Mouse (Mus musculus): ENCODE measurements at regions not wholly inside any gene's neighbourhood (a gene's known extent, or its start where the extent isn't known, plus 50 kb on each side); places are given as distances from the start of the nearest gene placed in this dataset.
A peak's percentile ranks its signal among the peaks of the same experiment; 100 is the strongest.

- DNase-seq = no peak
- intact Hi-C loops (cut with DNase I) = no loop called here
These were observed 106.7 kb downstream of the Cpeb2 start for GRCm38 (mm10) chr5:43339671-43340070.

DNA sequence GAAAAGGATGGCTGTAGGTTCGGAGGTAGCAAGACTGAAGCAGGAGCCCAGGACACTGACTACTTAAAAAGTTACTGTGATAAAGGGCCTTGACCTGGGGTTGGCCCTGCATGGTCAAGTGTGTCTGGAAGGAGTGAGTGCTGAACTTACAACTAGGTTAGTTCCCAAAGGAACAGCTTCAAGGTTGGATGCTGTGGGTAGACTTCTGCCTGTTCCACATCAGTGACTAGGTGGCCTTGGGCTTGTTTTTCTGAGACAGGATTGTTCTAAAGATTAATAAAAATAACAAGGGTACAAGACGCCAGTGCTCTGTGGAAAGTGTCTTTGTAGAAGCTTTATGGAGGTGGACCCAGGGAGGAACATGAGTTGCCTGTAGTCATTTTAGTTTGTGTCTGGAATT is 108.5 kb downstream of the Cpeb2 start:
- DNase-seq = no peak
- intact Hi-C loops (cut with DNase I) = no loop called here

- no peak for DNase-seq
- intact Hi-C loops (cut with DNase I) = no loop called here
These were observed 111.5 kb downstream of the Cpeb2 start for GRCm38 (mm10) chr5:43344441-43344840.

GRCm38 (mm10) chr5:43350987-43351386 is 118.0 kb downstream of the Cpeb2 start:
- no peak for DNase-seq
- intact Hi-C loops (cut with DNase I) = loop anchor here (5.0 to 10.0 kb wide), 2 partner anchors 54 to 116 kb away; partner anchors contain the start of gene Cpeb2

DNA sequence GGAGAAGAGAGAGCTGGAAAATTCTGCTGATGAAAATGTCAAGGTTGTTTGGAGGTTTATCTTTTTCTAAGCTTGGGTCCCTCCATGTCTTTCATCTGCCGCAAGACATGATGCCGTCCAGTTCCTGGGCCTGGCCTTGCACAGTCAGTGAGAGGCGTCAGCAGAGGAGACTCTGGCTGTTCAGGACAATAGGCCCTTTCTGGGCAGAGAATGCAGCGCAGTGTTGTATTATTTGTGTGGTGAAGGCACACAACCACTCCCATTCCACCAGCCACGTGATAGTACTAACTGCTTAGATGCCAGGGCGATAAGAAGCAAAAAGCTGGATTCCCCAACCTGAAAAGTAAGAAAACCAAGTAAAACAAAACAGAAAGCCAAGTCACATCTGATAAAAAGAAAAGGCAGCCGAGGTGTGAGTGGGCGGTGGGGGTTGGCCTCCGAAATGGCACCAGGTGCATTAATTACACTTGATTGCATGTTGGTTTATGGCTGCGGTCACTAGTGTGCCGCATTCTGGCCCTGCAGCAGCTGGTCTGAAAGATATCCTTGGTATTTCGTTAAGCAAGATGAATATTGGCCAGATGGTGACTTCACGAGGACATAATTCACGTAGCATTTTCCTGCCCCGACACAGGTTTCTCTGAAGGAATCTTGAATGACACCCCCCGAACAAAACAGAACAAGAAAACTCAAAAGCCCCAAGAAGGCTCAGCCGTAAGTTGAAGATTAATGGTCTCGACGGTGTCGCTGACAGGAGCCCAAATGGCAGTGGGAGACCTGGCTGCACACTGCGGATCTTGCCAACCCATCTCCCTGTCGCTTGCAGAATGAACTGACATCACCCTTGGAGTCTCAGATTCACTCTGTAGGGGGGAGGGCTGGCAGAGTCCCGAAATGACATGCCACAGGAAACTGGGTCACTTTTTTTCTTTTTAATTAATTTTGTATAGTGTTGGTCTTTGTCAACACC is 120.3 kb downstream of the Cpeb2 start:
- no peak for DNase-seq

DNA sequence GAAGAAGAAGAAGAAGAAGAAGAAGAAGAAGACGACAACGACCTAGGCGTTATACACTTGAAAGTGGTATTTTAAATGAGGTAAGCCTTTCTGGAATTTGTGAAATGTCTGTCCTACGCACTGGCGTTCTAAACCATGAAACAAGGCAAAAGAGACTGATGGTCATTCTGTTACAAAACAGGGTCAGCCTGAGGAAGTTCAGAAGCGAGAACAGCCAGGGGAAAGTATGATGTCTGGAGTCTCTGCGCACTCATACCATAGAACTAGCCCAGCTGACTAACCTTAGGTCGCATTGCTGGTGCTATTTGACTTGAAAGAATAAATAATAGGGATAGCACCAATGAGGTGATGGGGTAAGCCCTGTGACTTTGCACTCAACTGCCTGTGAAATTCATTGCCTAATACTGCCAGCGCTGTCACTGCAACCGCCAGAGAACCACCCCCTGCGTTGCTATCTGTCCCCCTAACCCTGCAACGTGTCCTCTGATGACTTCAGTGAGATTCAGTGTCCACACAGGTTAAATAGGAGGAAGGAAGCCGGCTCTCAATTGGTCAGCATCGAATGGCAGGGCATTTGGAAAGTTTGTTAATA is 121.5 kb downstream of the Cpeb2 start:
- intact Hi-C loops (cut with DNase I) = loop anchor here (5.0 to 10.0 kb wide), 2 partner anchors 57 to 120 kb away; partner anchors contain the start of gene Cpeb2
- no peak for DNase-seq

More for the DNA sequence above, 120.3 kb downstream of the Cpeb2 start:
- intact Hi-C loops (cut with DNase I) = loop anchor here (5.0 to 10.0 kb wide), 2 partner anchors 56 to 119 kb away; partner anchors contain the start of gene Cpeb2

DNA sequence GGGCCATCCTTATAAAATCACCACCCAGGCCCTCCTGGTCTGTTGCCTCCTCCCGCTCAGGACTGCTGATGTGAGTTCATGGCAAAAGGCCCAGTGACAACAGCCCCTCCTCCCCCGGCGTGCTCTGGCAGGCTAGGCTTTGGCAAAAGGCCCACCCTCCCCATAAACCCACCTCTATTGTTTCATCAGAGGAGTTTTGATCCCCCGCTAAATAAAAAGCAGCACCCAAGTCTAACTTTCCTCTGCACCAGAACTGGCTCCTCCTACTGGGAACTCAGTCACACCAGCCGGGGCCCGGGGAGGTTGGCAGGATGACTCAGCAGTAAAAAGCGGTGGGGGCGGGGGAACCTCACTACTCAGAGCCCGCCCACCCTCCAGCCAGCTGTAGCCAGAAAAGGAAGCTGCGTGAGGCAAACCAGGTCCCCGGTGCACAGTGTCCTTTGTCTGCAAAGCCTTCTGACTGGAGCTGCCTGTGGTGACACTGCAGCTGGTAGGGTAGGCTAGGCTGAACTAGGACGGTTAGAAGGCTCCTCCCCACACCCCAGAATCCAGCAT is 122.1 kb downstream of the Cpeb2 start:
- intact Hi-C loops (cut with DNase I) = loop anchor here (5.0 to 10.0 kb wide), 2 partner anchors 120 to 943 kb away; partner anchors contain the start of gene Cpeb2
- DNase-seq = peak; percentile 81 to 87

DNA sequence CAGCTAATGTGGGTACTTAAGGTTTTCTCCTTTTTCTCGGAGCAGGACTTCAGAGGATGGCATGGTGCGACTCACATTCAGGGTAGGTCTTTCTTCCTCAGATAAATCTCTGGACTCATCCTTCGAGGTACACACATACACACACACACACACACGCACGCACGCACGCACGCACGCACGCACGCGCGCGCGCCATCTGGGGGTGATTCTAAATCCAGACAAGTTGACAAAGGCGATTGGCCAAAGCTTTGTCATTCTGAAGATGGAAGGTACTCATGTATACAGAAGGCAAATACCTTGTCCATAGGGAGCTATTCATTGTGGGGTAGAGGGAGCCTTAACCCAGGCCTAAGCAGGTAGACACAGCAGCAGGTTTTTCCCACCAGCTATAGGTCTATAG is 122.9 kb downstream of the Cpeb2 start:
- DNase-seq = no peak
- intact Hi-C loops (cut with DNase I) = loop anchor here (5.0 to 10.0 kb wide), 2 partner anchors 121 to 944 kb away; partner anchors contain the start of gene Cpeb2

- peak in 1 of 2 experiments; percentile 16 for DNase-seq
These were observed 124.2 kb downstream of the Cpeb2 start for GRCm38 (mm10) chr5:43357100-43357680.

DNA sequence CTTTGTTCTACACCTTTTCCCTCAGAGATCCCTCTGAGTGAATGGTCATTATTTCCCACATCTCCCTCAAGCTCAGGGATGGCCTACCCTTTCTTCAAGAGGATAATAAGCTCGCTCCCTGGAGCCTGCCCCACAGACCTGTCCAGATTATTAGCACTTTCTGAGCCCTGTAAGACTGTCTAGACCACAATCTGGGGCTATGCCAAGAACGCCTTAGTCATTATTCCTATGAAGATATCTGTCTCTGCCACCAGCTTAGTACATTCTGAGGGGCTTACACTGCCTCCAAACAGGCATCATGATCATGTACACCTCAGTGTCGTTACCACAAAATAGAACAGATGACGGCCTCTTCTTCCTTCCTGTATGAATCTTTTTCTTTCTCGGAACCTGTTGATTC is 124.9 kb downstream of the Cpeb2 start:
- DNase-seq = no peak
- intact Hi-C loops (cut with DNase I) = loop anchor here (5.0 to 10.0 kb wide), 2 partner anchors 123 to 946 kb away; partner anchors contain the start of gene Cpeb2

More at GRCm38 (mm10) chr5:43357100-43357680, 124.2 kb downstream of the Cpeb2 start:
- intact Hi-C loops (cut with DNase I) = loop anchor here (5.0 to 10.0 kb wide), 2 partner anchors 122 to 945 kb away; partner anchors contain the start of gene Cpeb2

DNA sequence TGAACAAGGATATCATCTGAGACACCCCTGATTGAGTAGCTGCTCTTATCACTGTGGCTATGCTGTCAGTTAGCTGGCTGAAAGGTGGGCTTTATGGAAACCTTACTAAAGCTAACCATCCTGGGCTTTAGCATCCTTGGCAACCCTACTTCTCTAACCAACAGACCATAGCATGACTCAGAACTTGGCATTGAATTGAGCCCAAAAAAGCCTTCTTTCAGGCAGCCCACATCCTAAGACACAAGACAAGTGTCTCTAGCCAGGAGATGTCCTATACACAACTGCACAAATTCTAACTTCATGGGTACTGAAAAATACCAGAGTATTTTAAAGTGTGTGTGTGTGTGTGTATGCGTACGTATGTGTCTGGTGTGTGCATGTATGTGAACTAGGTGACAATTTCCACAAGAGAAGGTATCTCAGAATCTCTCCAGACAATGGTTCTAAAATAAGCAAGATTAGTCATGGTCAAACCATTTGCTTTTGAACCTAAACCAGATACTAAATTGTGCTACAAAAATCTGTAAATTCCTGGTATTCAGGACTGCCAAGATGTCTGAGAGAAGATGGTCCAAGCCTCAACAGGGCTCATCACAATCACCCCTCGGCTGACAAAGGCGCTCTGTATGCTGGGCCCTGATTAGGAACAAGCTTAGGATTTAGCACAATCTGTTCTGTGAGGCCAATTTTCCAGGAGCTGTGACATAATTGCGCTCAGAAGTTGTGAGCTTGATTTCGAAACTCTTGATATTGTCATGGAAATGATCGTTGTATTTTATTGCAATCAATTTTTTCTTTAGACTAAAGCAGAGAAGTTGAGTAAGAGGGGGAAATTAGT is 126.2 kb downstream of the Cpeb2 start:
- intact Hi-C loops (cut with DNase I) = loop anchor here (5.0 to 10.0 kb wide), 2 partner anchors 124 to 947 kb away; partner anchors contain the start of gene Cpeb2
- DNase-seq = no peak

GRCm38 (mm10) chr5:43360298-43360697 is 127.3 kb downstream of the Cpeb2 start:
- intact Hi-C loops (cut with DNase I) = no loop called here
- DNase-seq = peak; percentile 18 to 48

DNA sequence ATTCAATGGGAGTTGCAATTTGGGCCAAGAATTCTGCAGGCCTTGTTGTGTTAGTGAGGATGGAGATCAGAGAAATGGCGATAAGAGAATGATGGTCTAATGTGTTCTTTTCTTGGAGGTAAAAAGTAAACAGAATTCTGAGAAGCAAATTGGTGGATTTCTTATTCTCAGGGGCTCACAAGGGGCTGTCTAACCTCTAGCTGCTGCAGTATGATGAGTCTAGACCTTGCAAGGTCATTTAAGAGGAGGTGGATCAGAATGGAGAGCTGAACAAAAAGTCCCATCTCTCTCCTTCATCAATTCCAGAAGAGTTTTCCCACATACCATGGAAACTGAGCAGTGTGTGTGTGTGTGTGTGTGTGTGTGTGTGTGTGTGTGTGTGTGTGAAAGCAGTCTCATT is 128.1 kb downstream of the Cpeb2 start:
- intact Hi-C loops (cut with DNase I) = no loop called here
- DNase-seq = no peak

- no peak for DNase-seq
- intact Hi-C loops (cut with DNase I) = no loop called here
These were observed 139.4 kb downstream of the Cpeb2 start for GRCm38 (mm10) chr5:43372385-43372784.

- intact Hi-C loops (cut with DNase I) = no loop called here
- no peak for DNase-seq
These were observed 130.5 kb upstream of the C1qtnf7 start for GRCm38 (mm10) chr5:43384689-43385375.

- no peak for DNase-seq
- intact Hi-C loops (cut with DNase I) = loop anchor here (5.0 kb wide), 1 partner anchor 1504 kb away; no protein-coding TSS in a partner anchor
These were observed 124.3 kb upstream of the C1qtnf7 start for GRCm38 (mm10) chr5:43390997-43391396.

GRCm38 (mm10) chr5:43391412-43392029 is 123.8 kb upstream of the C1qtnf7 start:
- intact Hi-C loops (cut with DNase I) = loop anchor here (5.0 kb wide), 1 partner anchor 1504 kb away; no protein-coding TSS in a partner anchor
- DNase-seq = peak; percentile 27 to 53

GRCm38 (mm10) chr5:43392908-43393545 is 122.3 kb upstream of the C1qtnf7 start:
- intact Hi-C loops (cut with DNase I) = loop anchor here (5.0 kb wide), 1 partner anchor 1506 kb away; no protein-coding TSS in a partner anchor
- no peak for DNase-seq
